Mouse (Mus musculus) urinary bladder, postnatal 36 days (tissue): ENCODE measurements around the gene Haghl.
A peak's percentile ranks its signal among the peaks of the same experiment; 100 is the strongest.
"Not testable (repeated sequence)": the region's sequence is repeated elsewhere in the genome, so short reads cannot be mapped to it uniquely, and the experiment has no call there.

Source experiments
- DNase-seq, 2 experiments: peaks; one replicate each; pipeline ENCODE4 v3.0.0; 2022; ENCODE audit warnings: low spot score in 2 of 2, mixed read lengths in 1 of 2

The Haghl gene

GRCm38 (mm10) chr17:25744311-25744710, 41.2 kb downstream of the Haghl start:
- DNase-seq: no peak

- no peak for DNase-seq
Measured at GRCm38 (mm10) chr17:25743831-25744230, 41.6 kb downstream of the Haghl start.

GRCm38 (mm10) chr17:25741471-25741870, 44.0 kb downstream of the Haghl start:
- DNase-seq: not testable (repeated sequence)

GRCm38 (mm10) chr17:25738861-25739260, 46.6 kb downstream of the Haghl start:
- DNase-seq: no peak

- DNase-seq: no peak
Measured at GRCm38 (mm10) chr17:25735745-25736144, 49.7 kb downstream of the Haghl start, which contains the start of gene Mslnl. Gene Mslnl, plus strand, starts transcription at chr17:25736042.

- DNase-seq: no peak
Measured at GRCm38 (mm10) chr17:25735246-25735645, 50.2 kb downstream of the Haghl start.

GRCm38 (mm10) chr17:25732082-25732481, 53.4 kb downstream of the Haghl start:
- DNase-seq: peak; percentile 66 to 78
